Mouse (Mus musculus) thymus, adult 2 months (tissue): ENCODE results near the gene Kcnt2. TPM values are rescaled to one million over a fixed set of nuclear protein-coding genes. Genes with fewer than 3 reads are reported as not detected.

ENCODE experiments used
- DNase-seq: peaks from one replicate; pipeline ENCODE4 v3.0.0; 2021
- H3K27ac ChIP-seq: fragments of 200-500 bp; 2 replicates; pipeline ENCODE4 v1.5.1; 2012; ENCODE audit warnings: low read length, control low read depth; ENCODE audit not compliant: control insufficient read depth, insufficient read depth
- H3K27me3 ChIP-seq: fragments of 200-500 bp; 2 replicates; pipeline ENCODE4 v1.6.1; 2012; ENCODE audit warnings: mild to moderate bottlenecking, low read length, moderate library complexity, mixed read lengths; ENCODE audit not compliant: control insufficient read depth, insufficient read depth
- H3K36me3 ChIP-seq: fragments of 200-500 bp; 2 replicates; pipeline ENCODE4 v1.6.1; 2012; ENCODE audit warnings: mild to moderate bottlenecking, low read length, moderate library complexity; ENCODE audit not compliant: control insufficient read depth, insufficient read depth
- H3K4me1 ChIP-seq: fragments of 200-500 bp; replicated peaks from 2 replicates; pipeline ENCODE4 v1.6.1; 2012; ENCODE audit warnings: low read length; ENCODE audit not compliant: control insufficient read depth, insufficient read depth
- H3K4me3 ChIP-seq: fragments of 200-500 bp; 2 replicates; pipeline ENCODE4 v1.5.1; 2012; ENCODE audit warnings: mild to moderate bottlenecking, low read length, control low read depth, moderate library complexity; ENCODE audit not compliant: control insufficient read depth, insufficient read depth
- CTCF ChIP-seq: fragments of 200-500 bp; IDR thresholded peaks from 2 replicates; pipeline ENCODE4 v1.5.1; 2012; ENCODE audit warnings: mild to moderate bottlenecking, control low read depth, low read length, moderate library complexity, borderline replicate concordance; ENCODE audit not compliant: control insufficient read depth, poor library complexity, insufficient read depth; ENCODE audit errors: extremely low read depth
- POLR2A ChIP-seq: fragments of 200-500 bp; IDR thresholded peaks from 2 replicates; pipeline ENCODE4 v1.6.1; 2012; ENCODE audit warnings: mild to moderate bottlenecking, low read length, control low read depth, moderate library complexity; ENCODE audit not compliant: control insufficient read depth, poor library complexity, insufficient read depth; ENCODE audit errors: extremely low read depth
- WGBS: fragments of 180-500 bp; shearing (Covaris S2); methylation state at CpG from one replicate; pipeline ENCODE4 v1.1.7; 2018; 5-methylcytosine and 5-hydroxymethylcytosine counted together
- polyA plus RNA-seq: library from polyadenylated mRNA; depleted of rRNA; stranded (reverse); fragments of >200 nt; gene quantifications from 2 replicates; pipeline ENCODE4 v1.2.3, GENCODE M21; 2012

Kcnt2 gene
- polyA plus RNA-seq, 1 experiment, result 0.05 TPM

- TF ChIP-seq POLR2A, result no peak
- TF ChIP-seq CTCF, result no peak
- Histone ChIP-seq H3K4me3 (no peak overlapping the region), H3K27me3 (no peaks in the 10 kb centered on the region), H3K36me3 (no peaks in the 10 kb centered on the region), H3K27ac (no peak overlapping the region), H3K4me1 (no peaks in the 10 kb centered on the region)
- DNase-seq, result no peak
- WGBS, result 76% methylated on average over 4 of the region's 4 CpGs
Measured at GRCm38 (mm10) chr1:140339368-140339767, 93.4 kb downstream of the Kcnt2 start.

GRCm38 (mm10) chr1:140364787-140365186, 118.8 kb downstream of the Kcnt2 start:
- no peak overlapping the region for H3K27ac ChIP-seq
- TF ChIP-seq CTCF (no peak), POLR2A (no peak)
- WGBS, result 97% methylated on average over 2 of the region's 2 CpGs
- no peak overlapping the region for H3K4me3 ChIP-seq
- H3K36me3 ChIP-seq, result no peaks in the 10 kb centered on the region
- DNase-seq, result no peak
- no peaks in the 10 kb centered on the region for H3K27me3 ChIP-seq
- no peaks in the 10 kb centered on the region for H3K4me1 ChIP-seq

GRCm38 (mm10) chr1:140373532-140373931, 127.6 kb downstream of the Kcnt2 start:
- no peaks in the 10 kb centered on the region for H3K27me3 ChIP-seq
- no peak overlapping the region for H3K4me3 ChIP-seq
- no peak for TF ChIP-seq CTCF
- no peak for TF ChIP-seq POLR2A
- no peak for DNase-seq
- H3K4me1 ChIP-seq, result no peaks in the 10 kb centered on the region
- no peak overlapping the region for H3K27ac ChIP-seq
- 76% methylated on average over 1 of the region's 1 CpGs for WGBS
- H3K36me3 ChIP-seq, result no peaks in the 10 kb centered on the region

DNA sequence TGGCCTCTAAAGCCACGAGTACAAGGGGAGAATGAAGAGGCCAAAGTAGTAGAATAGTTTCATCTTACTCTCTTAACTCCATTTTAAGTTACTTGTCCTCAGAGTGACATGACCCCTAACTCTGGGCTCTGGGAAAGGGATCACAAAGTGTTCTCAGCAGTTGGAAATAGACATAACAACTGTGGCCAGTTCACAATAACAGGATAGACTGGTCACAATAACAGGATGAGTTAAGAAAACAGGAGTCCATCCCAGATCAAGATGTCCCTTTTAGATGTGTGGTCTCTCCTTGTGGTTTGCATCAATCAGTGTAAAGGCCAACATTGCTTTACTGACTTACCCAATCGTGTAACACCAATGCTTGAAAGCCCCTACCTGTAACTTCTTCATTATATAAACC, 132.8 kb downstream of the Kcnt2 start:
- H3K27ac ChIP-seq, result no peak overlapping the region
- 47% methylated on average over 2 of the region's 2 CpGs for WGBS

DNA sequence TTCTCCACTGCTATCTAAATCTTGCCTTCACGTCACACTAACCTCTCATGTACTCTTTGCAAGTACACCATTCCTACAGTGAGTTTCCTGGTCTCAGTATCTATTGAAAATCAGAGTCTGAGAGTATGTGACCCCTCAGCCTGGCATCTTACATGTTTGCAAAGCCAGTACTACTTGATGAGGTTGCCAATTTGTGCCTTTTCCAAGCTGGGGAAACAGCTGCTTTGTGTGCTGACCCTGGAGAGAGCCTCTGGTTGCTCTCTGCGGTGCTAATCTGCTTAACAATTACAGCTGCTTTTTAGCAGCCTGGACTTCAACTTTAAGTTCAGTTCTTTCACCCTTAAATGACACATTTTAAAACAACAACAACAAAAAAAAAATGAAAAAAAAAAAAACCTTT, 133.6 kb downstream of the Kcnt2 start:
- no peaks in the 10 kb centered on the region for H3K36me3 ChIP-seq
- no peaks in the 10 kb centered on the region for H3K27me3 ChIP-seq
- 77% methylated on average over 2 of the region's 2 CpGs for WGBS
- no peak overlapping the region for H3K27ac ChIP-seq
- H3K4me3 ChIP-seq, result no peak overlapping the region
- DNase-seq, result no peak
- no peak for TF ChIP-seq CTCF
- no peak for TF ChIP-seq POLR2A
- H3K4me1 ChIP-seq, result no peaks in the 10 kb centered on the region

More for the DNA sequence above, 132.8 kb downstream of the Kcnt2 start:
- no peaks in the 10 kb centered on the region for H3K4me1 ChIP-seq
- H3K4me3 ChIP-seq, result no peak overlapping the region
- DNase-seq, result no peak
- no peaks in the 10 kb centered on the region for H3K36me3 ChIP-seq
- H3K27me3 ChIP-seq, result no peaks in the 10 kb centered on the region
- TF ChIP-seq POLR2A (no peak), CTCF (no peak)

DNA sequence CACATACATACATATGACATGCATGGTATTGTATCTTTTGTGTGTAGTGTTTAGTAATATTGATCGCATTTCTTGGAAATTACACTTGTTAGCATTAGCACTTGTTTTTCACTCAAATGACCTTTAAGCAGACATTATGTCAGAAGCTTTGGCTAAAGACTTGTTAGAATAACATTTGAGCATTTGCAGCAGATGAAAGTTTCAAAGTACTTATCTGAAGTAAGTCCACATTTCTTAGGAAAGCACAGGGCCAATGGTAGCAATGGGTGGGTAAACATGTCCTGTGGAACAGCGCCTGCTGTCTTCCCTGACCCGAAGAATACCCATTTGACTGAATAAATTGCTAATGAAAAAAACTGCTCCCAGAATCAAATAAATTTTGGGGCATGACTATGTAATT, 135.1 kb downstream of the Kcnt2 start:
- no peak for DNase-seq
- no peak overlapping the region for H3K4me3 ChIP-seq
- H3K4me1 ChIP-seq, result no peaks in the 10 kb centered on the region
- H3K27ac ChIP-seq, result no peak overlapping the region
- TF ChIP-seq POLR2A, result no peak
- TF ChIP-seq CTCF, result no peak
- H3K27me3 ChIP-seq, result no peaks in the 10 kb centered on the region
- no peaks in the 10 kb centered on the region for H3K36me3 ChIP-seq
- WGBS, result 91% methylated on average over 3 of the region's 3 CpGs

GRCm38 (mm10) chr1:140390301-140390700, 144.3 kb downstream of the Kcnt2 start:
- Histone ChIP-seq H3K36me3 (no peaks in the 10 kb centered on the region), H3K4me3 (no peak overlapping the region), H3K27ac (no peak overlapping the region), H3K4me1 (no peaks in the 10 kb centered on the region), H3K27me3 (no peaks in the 10 kb centered on the region)
- no peak for TF ChIP-seq POLR2A
- no peak for TF ChIP-seq CTCF
- DNase-seq, result no peak
- WGBS, result 94% methylated on average over 4 of the region's 4 CpGs
